Mouse (Mus musculus): ENCODE measurements around the gene Max. TPM values are rescaled to one million over a fixed set of nuclear protein-coding genes. Genes with fewer than 3 reads are reported as not detected.

Max gene
- total RNA-seq, 1 experiment: 40.9 TPM

DNA sequence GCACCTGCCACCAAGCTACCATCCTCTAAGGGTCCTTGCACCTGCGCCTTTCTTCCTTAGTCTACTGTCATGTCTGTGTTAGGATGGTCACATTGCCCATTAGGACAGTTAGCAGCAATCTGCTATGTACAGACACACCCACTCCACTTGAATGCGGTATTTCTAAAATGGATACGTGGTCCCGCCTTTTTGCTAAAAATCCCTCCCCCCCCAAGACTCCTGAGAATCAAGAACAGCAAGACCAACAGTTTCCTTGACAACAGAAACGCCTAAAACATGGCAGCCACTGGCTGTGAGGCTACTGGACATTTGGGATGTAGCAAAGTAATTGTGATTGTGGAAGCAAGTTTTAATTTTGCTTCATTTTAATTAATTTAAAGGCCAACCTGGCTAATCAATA is 32.8 kb upstream of the Max start:
- Histone ChIP-seq H3K27ac (ENCODE audit: insufficient read depth, low read depth, low read length, poor library complexity, severe bottlenecking) (no peak overlapping the region), H3K4me1 (ENCODE audit: control insufficient read depth in 2 of 2, insufficient read depth in 2 of 2, low read length in 2 of 2, poor library complexity in 1 of 2) (peaks cover 0 to 7% of the 10 kb centered on the region in 2 experiments; a peak in 1 of 4 replicates), H3K9me3 (ENCODE audit: control insufficient read depth, insufficient read depth, low read depth, low read length) (no peaks in the 10 kb centered on the region), H3K36me3 (ENCODE audit: control insufficient read depth, insufficient read depth, low read length, poor library complexity, severe bottlenecking) (no peaks in the 10 kb centered on the region), H3K4me3 (ENCODE audit: insufficient read depth in 1 of 2, low read depth in 1 of 2, low read length in 2 of 2, poor library complexity in 1 of 2, severe bottlenecking in 1 of 2) (no peak overlapping the region), H3K9ac (ENCODE audit: insufficient read depth, low read depth, low read length, poor library complexity, severe bottlenecking) (no peak overlapping the region)
- no peak for DNase-seq (ENCODE audit: low read depth, low spot score)
- in situ Hi-C loops (cut with MboI; ENCODE audit: low sequenced_read_pairs in 2 of 2, unreplicated experiment in 2 of 2): no loop called here
- TF ChIP-seq MAFK (IDR thresholded peaks at IDR 0.05; ENCODE audit: insufficient read depth, low read depth, low read length) (no peak), CHD2 (IDR thresholded peaks at IDR 0.05; ENCODE audit: low read depth, low read length) (no peak), HCFC1 (IDR thresholded peaks at IDR 0.05; ENCODE audit: borderline replicate concordance, insufficient read depth, low read length) (no peak), ZNF384 (IDR thresholded peaks at IDR 0.05; ENCODE audit: low read depth, low read length) (no peak), ZC3H11A (IDR thresholded peaks at IDR 0.05; ENCODE audit: borderline replicate concordance, low read depth, low read length) (no peak)

DNA sequence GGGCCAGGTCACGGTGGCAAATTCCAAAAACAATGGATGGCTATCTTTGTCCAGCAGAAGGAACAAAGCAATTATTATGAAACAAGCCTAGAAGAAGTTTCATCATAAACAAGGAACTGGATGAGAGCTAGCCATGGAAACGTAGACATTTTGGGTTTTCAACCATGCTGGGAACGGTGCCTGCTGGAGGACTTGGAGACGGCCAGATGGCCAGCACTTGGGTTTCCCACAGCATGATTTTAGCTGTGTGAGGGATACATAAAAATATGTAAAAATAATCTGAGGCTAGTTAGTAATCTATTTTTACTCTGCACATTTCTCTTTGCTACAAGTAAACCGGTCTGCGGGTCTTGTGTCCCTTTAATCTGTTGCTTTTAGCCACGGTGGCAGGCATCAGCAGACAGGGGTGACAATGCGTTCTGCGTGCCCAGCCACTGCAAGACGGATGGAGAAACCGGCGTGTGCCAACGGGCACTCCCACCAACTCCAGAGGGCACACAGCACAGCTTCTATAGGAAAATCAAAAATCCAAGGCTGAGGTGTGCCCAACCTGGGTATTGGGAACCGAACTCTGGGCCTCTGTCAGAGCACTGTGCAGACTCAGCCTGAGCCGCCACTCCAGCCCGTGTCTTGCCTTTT is 31.0 kb upstream of the Max start:
- H3K4me3 ChIP-seq (ENCODE audit: insufficient read depth in 1 of 2, low read depth in 1 of 2, low read length in 2 of 2, poor library complexity in 1 of 2, severe bottlenecking in 1 of 2): no peak overlapping the region
- in situ Hi-C loops (cut with MboI; ENCODE audit: low sequenced_read_pairs in 2 of 2, unreplicated experiment in 2 of 2): no loop called here
- peaks cover 0 to 7% of the 10 kb centered on the region in 2 experiments; a peak in 1 of 4 replicates for H3K4me1 ChIP-seq (ENCODE audit: control insufficient read depth in 2 of 2, insufficient read depth in 2 of 2, low read length in 2 of 2, poor library complexity in 1 of 2)
- H3K36me3 ChIP-seq (ENCODE audit: control insufficient read depth, insufficient read depth, low read length, poor library complexity, severe bottlenecking): no peaks in the 10 kb centered on the region
- no peaks in the 10 kb centered on the region for H3K9me3 ChIP-seq (ENCODE audit: control insufficient read depth, insufficient read depth, low read depth, low read length)
- H3K27ac ChIP-seq (ENCODE audit: insufficient read depth, low read depth, low read length, poor library complexity, severe bottlenecking): no peak overlapping the region
- DNase-seq (ENCODE audit: low read depth, low spot score): no peak
- TF ChIP-seq ZC3H11A (IDR thresholded peaks at IDR 0.05; ENCODE audit: borderline replicate concordance, low read depth, low read length): no peak
- TF ChIP-seq CHD2 (IDR thresholded peaks at IDR 0.05; ENCODE audit: low read depth, low read length): no peak
- TF ChIP-seq MAFK (IDR thresholded peaks at IDR 0.05; ENCODE audit: insufficient read depth, low read depth, low read length): no peak
- no peak for TF ChIP-seq HCFC1 (IDR thresholded peaks at IDR 0.05; ENCODE audit: borderline replicate concordance, insufficient read depth, low read length)
- TF ChIP-seq ZNF384 (IDR thresholded peaks at IDR 0.05; ENCODE audit: low read depth, low read length): no peak
- no peak overlapping the region for H3K9ac ChIP-seq (ENCODE audit: insufficient read depth, low read depth, low read length, poor library complexity, severe bottlenecking)

DNA sequence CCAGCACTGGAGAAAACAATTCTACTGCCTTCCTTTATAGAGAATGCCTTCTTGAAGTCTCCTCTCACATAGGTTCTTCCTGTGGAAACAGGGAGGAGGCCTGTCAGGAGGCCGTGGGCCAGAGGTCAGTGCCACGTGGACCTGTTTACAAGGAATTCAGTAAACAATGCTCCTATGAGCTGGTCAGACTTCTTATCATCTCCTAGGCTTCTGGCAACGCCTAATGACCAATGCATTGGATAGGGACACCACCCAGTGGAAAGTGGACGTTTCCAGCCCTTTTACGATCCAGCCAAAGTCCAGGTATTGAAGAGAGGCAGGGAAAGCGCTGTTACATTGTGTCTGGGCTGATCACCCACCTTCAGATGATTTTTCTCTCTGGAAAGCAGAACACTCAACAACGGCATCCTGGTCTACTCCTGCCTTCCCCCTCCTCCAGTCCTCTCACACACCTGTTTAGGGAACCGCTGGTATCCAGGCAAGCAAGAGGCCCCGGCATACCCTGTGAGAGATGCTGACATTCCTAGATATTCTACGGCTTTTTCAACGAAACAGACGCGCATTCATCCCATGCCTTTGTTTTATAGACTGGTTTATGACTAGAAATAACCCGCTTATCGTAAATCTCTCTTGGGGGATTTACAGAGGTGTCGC is 20.9 kb upstream of the Max start:
- H3K4me1 ChIP-seq (ENCODE audit: control insufficient read depth in 2 of 2, insufficient read depth in 2 of 2, low read length in 2 of 2, poor library complexity in 1 of 2): peaks cover 2 to 8% of the 10 kb centered on the region in 2 experiments; a peak in 3 of 4 replicates
- in situ Hi-C loops (cut with MboI; ENCODE audit: low sequenced_read_pairs in 2 of 2, unreplicated experiment in 2 of 2): no loop called here
- H3K9me3 ChIP-seq (ENCODE audit: control insufficient read depth, insufficient read depth, low read depth, low read length): no peaks in the 10 kb centered on the region
- no peak overlapping the region for H3K27ac ChIP-seq (ENCODE audit: insufficient read depth, low read depth, low read length, poor library complexity, severe bottlenecking)
- H3K4me3 ChIP-seq (ENCODE audit: insufficient read depth in 1 of 2, low read depth in 1 of 2, low read length in 2 of 2, poor library complexity in 1 of 2, severe bottlenecking in 1 of 2): no peak overlapping the region
- no peak for TF ChIP-seq ZNF384 (IDR thresholded peaks at IDR 0.05; ENCODE audit: low read depth, low read length)
- TF ChIP-seq ZC3H11A (IDR thresholded peaks at IDR 0.05; ENCODE audit: borderline replicate concordance, low read depth, low read length): no peak
- TF ChIP-seq HCFC1 (IDR thresholded peaks at IDR 0.05; ENCODE audit: borderline replicate concordance, insufficient read depth, low read length): no peak
- TF ChIP-seq MAFK (IDR thresholded peaks at IDR 0.05; ENCODE audit: insufficient read depth, low read depth, low read length): no peak
- no peak for TF ChIP-seq CHD2 (IDR thresholded peaks at IDR 0.05; ENCODE audit: low read depth, low read length)
- no peaks in the 10 kb centered on the region for H3K36me3 ChIP-seq (ENCODE audit: control insufficient read depth, insufficient read depth, low read length, poor library complexity, severe bottlenecking)
- no peak for DNase-seq (ENCODE audit: low read depth, low spot score)
- H3K9ac ChIP-seq (ENCODE audit: insufficient read depth, low read depth, low read length, poor library complexity, severe bottlenecking): no peak overlapping the region

DNA sequence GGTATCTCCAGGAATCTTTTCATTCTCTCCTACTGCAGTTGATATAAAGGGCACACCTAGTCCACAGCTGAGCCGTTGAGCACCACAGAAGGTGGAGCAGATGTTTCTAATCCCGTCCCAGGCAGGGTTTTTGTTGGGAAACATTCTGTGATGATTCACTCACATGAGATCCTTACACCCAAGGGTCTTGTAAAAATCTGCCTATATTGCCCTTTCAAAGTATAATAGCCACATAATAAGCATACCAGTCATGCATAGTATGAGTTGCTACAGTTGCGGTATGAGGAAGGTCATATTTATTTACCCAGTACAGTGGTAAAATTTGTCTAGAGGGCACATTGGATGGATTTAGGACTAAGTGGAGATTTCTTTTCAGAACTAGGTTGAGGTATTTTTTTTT is 17.5 kb upstream of the Max start:
- in situ Hi-C loops (cut with MboI; ENCODE audit: low sequenced_read_pairs in 2 of 2, unreplicated experiment in 2 of 2): no loop called here

More for the DNA sequence above, 17.5 kb upstream of the Max start:
- H3K27ac ChIP-seq (ENCODE audit: insufficient read depth, low read depth, low read length, poor library complexity, severe bottlenecking): no peak overlapping the region
- TF ChIP-seq ZC3H11A (IDR thresholded peaks at IDR 0.05; ENCODE audit: borderline replicate concordance, low read depth, low read length): no peak
- TF ChIP-seq ZNF384 (IDR thresholded peaks at IDR 0.05; ENCODE audit: low read depth, low read length): no peak
- TF ChIP-seq MAFK (IDR thresholded peaks at IDR 0.05; ENCODE audit: insufficient read depth, low read depth, low read length): no peak
- no peak for TF ChIP-seq CHD2 (IDR thresholded peaks at IDR 0.05; ENCODE audit: low read depth, low read length)
- no peak for TF ChIP-seq HCFC1 (IDR thresholded peaks at IDR 0.05; ENCODE audit: borderline replicate concordance, insufficient read depth, low read length)
- H3K4me1 ChIP-seq (ENCODE audit: control insufficient read depth in 2 of 2, insufficient read depth in 2 of 2, low read length in 2 of 2, poor library complexity in 1 of 2): peaks cover 2 to 8% of the 10 kb centered on the region in 2 experiments; a peak in 3 of 4 replicates
- H3K9ac ChIP-seq (ENCODE audit: insufficient read depth, low read depth, low read length, poor library complexity, severe bottlenecking): no peak overlapping the region
- H3K4me3 ChIP-seq (ENCODE audit: insufficient read depth in 1 of 2, low read depth in 1 of 2, low read length in 2 of 2, poor library complexity in 1 of 2, severe bottlenecking in 1 of 2): no peak overlapping the region
- no peak for DNase-seq (ENCODE audit: low read depth, low spot score)
- H3K36me3 ChIP-seq (ENCODE audit: control insufficient read depth, insufficient read depth, low read length, poor library complexity, severe bottlenecking): no peaks in the 10 kb centered on the region
- H3K9me3 ChIP-seq (ENCODE audit: control insufficient read depth, insufficient read depth, low read depth, low read length): no peaks in the 10 kb centered on the region
